ENCODE assay signal across 8 mouse cellular contexts in genomic region chr15:97773108-97773507, GRCm38 (mm10). TPM values are rescaled to one million over a fixed set of nuclear protein-coding genes. Genes with fewer than 3 reads are reported as not detected.
DNase-seq lines count a peak whose midpoint lies in the region; ATAC-seq and TF ChIP-seq lines count a peak whose summit lies in the region.

No protein-coding gene starts in this region.

- WGBS in heart, embryonic 11.5 days (ENCODE audit: insufficient replicate concordance): 13% methylated on average over 5 of the region's 5 CpGs
- 29% methylated on average over 5 of the region's 5 CpGs for WGBS in midbrain, embryonic 16.5 days

- no peak for TF ChIP-seq CTCF in C2C12 (IDR thresholded peaks at IDR 0.05; ENCODE audit: control insufficient read depth, insufficient read depth, insufficient read length)

- 0 out of 2 replicates have a peak overlapping the region, but pooled peaks have one; percentile 30 for H3K9ac ChIP-seq in heart, embryonic 11.5 days (ENCODE audit: low read depth, low read length)
- no peak overlapping the region for H3K9ac ChIP-seq in midbrain, embryonic 16.5 days (ENCODE audit: low read depth, low read length)

- no peaks in the 10 kb centered on the region for H3K36me3 ChIP-seq in C2C12 (ENCODE audit: control insufficient read depth, insufficient read depth)
- no peaks in the 10 kb centered on the region for H3K36me3 ChIP-seq in heart, embryonic 11.5 days (ENCODE audit: control insufficient read depth, insufficient read depth, low read length)
- H3K36me3 ChIP-seq in midbrain, embryonic 16.5 days (ENCODE audit: control insufficient read depth, insufficient read depth, low read length): no peaks in the 10 kb centered on the region

- no peaks in the 10 kb centered on the region for H3K79me3 ChIP-seq in C2C12 (ENCODE audit: low read depth)

- no peak overlapping the region for H3ac ChIP-seq in C2C12 (ENCODE audit: control insufficient read depth, insufficient read length, low read depth)

- H3K79me2 ChIP-seq in C2C12 (ENCODE audit: control insufficient read depth, insufficient read depth): no peaks in the 10 kb centered on the region

- H3K9me3 ChIP-seq in heart, embryonic 11.5 days (replicated peaks; ENCODE audit: control insufficient read depth, low read length): no peaks in the 10 kb centered on the region
- H3K9me3 ChIP-seq in midbrain, embryonic 16.5 days (replicated peaks; ENCODE audit: control insufficient read depth, low read length, poor library complexity, severe bottlenecking): no peaks in the 10 kb centered on the region

- H3K27me3 ChIP-seq in C2C12 (ENCODE audit: control insufficient read depth, insufficient read depth, insufficient read length): no peaks in the 10 kb centered on the region
- H3K27me3 ChIP-seq in heart, embryonic 11.5 days (ENCODE audit: control insufficient read depth, insufficient read depth, low read length): 0 out of 2 replicates have a peak, but pooled peaks cover 2% of the 10 kb centered on the region
- H3K27me3 ChIP-seq in midbrain, embryonic 16.5 days (ENCODE audit: control insufficient read depth, insufficient read depth, low read depth, low read length): peaks cover 5% of the 10 kb centered on the region

- ATAC-seq in heart, embryonic 11.5 days (replicated peaks; ENCODE audit: insufficient number of reproducible peaks, low FRiP score, low TSS enrichment): peak; percentile 78
- ATAC-seq in midbrain, embryonic 16.5 days: no peak

- H3K27ac ChIP-seq in heart, embryonic 11.5 days (ENCODE audit: low read depth, low read length): peak overlapping the region; percentile 83
- 0 out of 2 replicates have a peak overlapping the region, but pooled peaks have one; percentile 15 for H3K27ac ChIP-seq in midbrain, embryonic 16.5 days (ENCODE audit: low read length)

- peak; percentile 63 for DNase-seq in adrenal gland, postnatal 25 days
- peak; percentile 97 to 99 for DNase-seq in kidney, postnatal 36 days
- no peak for DNase-seq in thymus, postnatal 10 days (ENCODE audit: low spot score in 2 of 2)
- DNase-seq in frontal cortex, postnatal 10 days (ENCODE audit: low spot score in 2 of 2): no peak
- no peak for DNase-seq in left cerebral cortex, adult 8-10 months (ENCODE audit: low spot score in 2 of 2)

- H3K4me3 ChIP-seq in C2C12 (ENCODE audit: insufficient read depth, poor library complexity, severe bottlenecking): no peak overlapping the region
- H3K4me3 ChIP-seq in heart, embryonic 11.5 days (ENCODE audit: low read depth, low read length): no peak overlapping the region; the same call in 1 of the 2 replicates
- no peak overlapping the region for H3K4me3 ChIP-seq in midbrain, embryonic 16.5 days (ENCODE audit: low read depth, low read length)

- H3K4me1 ChIP-seq in heart, embryonic 11.5 days (ENCODE audit: control insufficient read depth, insufficient read depth, low read length): peaks cover 27% of the 10 kb centered on the region
- peaks cover 12% of the 10 kb centered on the region; the same call in 1 of the 2 replicates for H3K4me1 ChIP-seq in midbrain, embryonic 16.5 days (ENCODE audit: control insufficient read depth, insufficient read depth, low read length)

- H3K4me2 ChIP-seq in heart, embryonic 11.5 days: peak overlapping the region; percentile 36
- no peak overlapping the region for H3K4me2 ChIP-seq in midbrain, embryonic 16.5 days (ENCODE audit: low read length)

TF ChIP-seq in C2C12, 6 proteins besides CTCF, POLR2A, EP300 and RAD21:
- TF ChIP-seq FOSL1 (IDR thresholded peaks at IDR 0.05; ENCODE audit: insufficient read depth, low read length, poor library complexity, severe bottlenecking) (no peak), MAX (IDR thresholded peaks at IDR 0.05) (peak; percentile 21), MYOG (IDR thresholded peaks at IDR 0.05; ENCODE audit: control insufficient read depth, extremely low read depth, insufficient read length) (no peak)

RNA-seq across cellular contexts. Expression of gene Slc48a1, which starts 5.2 kb away (rescaled TPM):
- 148 TPM for polyA plus RNA-seq in C2C12 (2012; fragmentation: generic; extraction: Trizol)
- 92.4 and 108 TPM in 2 replicates for total RNA-seq in adrenal gland, postnatal 25 days (2021)
- 45.1 and 51.1 TPM in 2 replicates for polyA plus RNA-seq in heart, embryonic 11.5 days (2014; fragmentation: Nextera tagmentation; extraction: Ambion mirVana)
- 92.1 and 100 TPM in 2 replicates for polyA plus RNA-seq in midbrain, embryonic 16.5 days (2015; fragmentation: Nextera tagmentation; extraction: Ambion mirVana)
- total RNA-seq in left cerebral cortex, adult 8-10 months (2022): 100 to 1,000 TPM; 149 to 181 (median 177) TPM

RNA-seq across cellular contexts. Expression of gene Rapgef3, which starts 5.3 kb away (rescaled TPM):
- polyA plus RNA-seq in C2C12 (2012; fragmentation: generic; extraction: Trizol): 0.88 TPM
- total RNA-seq in adrenal gland, postnatal 25 days (2021): 16.9 and 26.0 TPM in 2 replicates
- 8.3 and 8.5 TPM in 2 replicates for polyA plus RNA-seq in heart, embryonic 11.5 days (2014; fragmentation: Nextera tagmentation; extraction: Ambion mirVana)
- 19.7 and 21.3 TPM in 2 replicates for polyA plus RNA-seq in midbrain, embryonic 16.5 days (2015; fragmentation: Nextera tagmentation; extraction: Ambion mirVana)
- 10 to 100 TPM; 38.3 to 61.9 (median 47.0) TPM for total RNA-seq in left cerebral cortex, adult 8-10 months (2022)

RNA-seq across cellular contexts. Expression of gene Endou, which starts 42.0 kb away (rescaled TPM):
- 0.04 TPM for polyA plus RNA-seq in C2C12 (2012; fragmentation: generic; extraction: Trizol)
- total RNA-seq in adrenal gland, postnatal 25 days (2021): 0.71 and 0.82 TPM in 2 replicates
- polyA plus RNA-seq in heart, embryonic 11.5 days (2014; fragmentation: Nextera tagmentation; extraction: Ambion mirVana): 0.20 TPM in 1 of 2 replicates, not detected in the other
- 0.14 and 0.23 TPM in 2 replicates for polyA plus RNA-seq in midbrain, embryonic 16.5 days (2015; fragmentation: Nextera tagmentation; extraction: Ambion mirVana)
- 1 to 10 TPM in 3 of 4 experiments, under 1 TPM in 1; 0.94 to 5.3 (median 3.3) TPM for total RNA-seq in left cerebral cortex, adult 8-10 months (2022)

Comparison
In these comparisons a context has a peak if more than half of its experiments do, and no peak if none do; other contexts are left out.
1. DNase-seq: peak in adrenal gland, postnatal 25 days (single experiment) and kidney, postnatal 36 days (2 of 2); none in thymus, postnatal 10 days (0 of 2), frontal cortex, postnatal 10 days (0 of 2) and left cerebral cortex, adult 8-10 months (0 of 2).